Mouse (Mus musculus) cortical plate, adult 2 months (tissue): ENCODE results near the gene Wdr63.

Experiments used
- CTCF ChIP-seq: fragments of 200-500 bp; IDR thresholded peaks from 2 replicates; pipeline ENCODE4 v1.5.1; 2011; ENCODE audit warnings: mild to moderate bottlenecking, control low read depth, low read length; ENCODE audit not compliant: insufficient read depth; ENCODE audit errors: extremely low read depth
- POLR2A ChIP-seq: fragments of 200-500 bp; IDR thresholded peaks from 2 replicates; pipeline ENCODE4 v1.6.1; 2011; ENCODE audit warnings: mild to moderate bottlenecking, low read length, control low read depth; ENCODE audit not compliant: insufficient read depth; ENCODE audit errors: extremely low read depth

- TF ChIP-seq CTCF (no peak), POLR2A (no peak)
Measured at GRCm38 (mm10) chr3:146004347-146005051, 103.4 kb downstream of the Wdr63 start.
